Mouse (Mus musculus): ENCODE measurements at regions not wholly inside any gene's neighbourhood (a gene's known extent, or its start where the extent isn't known, plus 50 kb on each side); places are given as distances from the start of the nearest gene placed in this dataset.
"Not testable (repeated sequence)": the region's sequence is repeated elsewhere in the genome, so short reads cannot be mapped to it uniquely, and the experiment has no call there.

DNA sequence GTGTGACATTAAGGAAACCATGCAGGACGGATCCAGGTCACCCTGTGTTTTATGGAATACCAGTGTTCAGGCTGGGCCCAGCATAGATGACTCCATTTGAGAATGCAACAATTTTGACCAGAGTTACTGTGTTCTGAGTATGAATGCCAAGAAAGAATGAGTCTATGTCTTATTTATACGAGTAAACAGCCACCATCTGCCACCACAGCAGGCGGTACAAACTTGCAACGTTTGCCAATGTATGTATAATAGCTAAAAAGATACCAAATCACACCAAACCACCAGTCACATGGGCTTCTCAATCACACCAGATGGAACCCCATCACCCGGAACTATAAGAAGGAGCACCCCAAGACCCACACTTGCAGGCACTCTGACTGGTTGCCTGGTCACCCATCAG lies 192.1 kb downstream of the Glrx3 start:
- intact Hi-C loops (cut with DNase I): no loop called here
- no peak for DNase-seq

DNA sequence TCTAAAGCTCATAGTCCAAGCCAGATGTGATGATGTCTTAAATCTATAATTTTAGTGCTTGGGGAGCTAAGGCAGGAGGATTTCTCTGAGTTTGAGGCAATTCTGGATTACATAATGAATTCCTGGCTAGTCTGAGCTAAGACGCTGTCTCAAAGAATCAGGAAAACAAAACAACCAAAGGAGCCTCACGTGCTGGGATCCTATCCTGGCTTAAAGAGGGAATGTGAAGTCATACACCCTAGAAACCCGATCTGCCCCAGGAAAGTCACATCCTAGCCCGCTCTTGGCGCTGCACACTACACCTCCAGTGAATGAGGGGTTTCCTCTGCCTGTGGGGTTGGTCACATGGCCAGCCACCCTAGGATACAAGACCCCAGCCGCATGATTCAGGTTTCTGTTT lies 211.2 kb downstream of the Glrx3 start:
- no peak for DNase-seq
- intact Hi-C loops (cut with DNase I): no loop called here

DNA sequence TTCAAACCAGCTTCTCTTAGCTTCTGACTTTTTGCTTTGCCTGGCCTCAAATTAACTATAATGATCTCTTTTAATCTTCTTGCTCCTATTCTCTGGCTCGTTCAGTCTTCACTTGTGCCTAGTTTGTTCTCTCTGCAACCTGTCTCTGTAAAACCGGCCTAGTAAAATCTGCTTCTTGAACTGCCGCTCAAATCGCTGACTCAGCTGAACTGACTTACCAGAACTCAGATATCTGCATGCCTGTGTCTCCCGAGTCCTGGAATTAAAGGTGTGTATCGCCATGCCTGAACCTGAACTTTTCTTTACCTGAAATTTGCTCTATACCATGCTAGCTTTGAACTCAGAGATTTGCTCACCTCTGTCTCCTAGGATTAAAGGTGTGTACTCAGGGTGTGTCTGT lies 212.2 kb downstream of the Glrx3 start:
- DNase-seq: no peak
- intact Hi-C loops (cut with DNase I): no loop called here

DNA sequence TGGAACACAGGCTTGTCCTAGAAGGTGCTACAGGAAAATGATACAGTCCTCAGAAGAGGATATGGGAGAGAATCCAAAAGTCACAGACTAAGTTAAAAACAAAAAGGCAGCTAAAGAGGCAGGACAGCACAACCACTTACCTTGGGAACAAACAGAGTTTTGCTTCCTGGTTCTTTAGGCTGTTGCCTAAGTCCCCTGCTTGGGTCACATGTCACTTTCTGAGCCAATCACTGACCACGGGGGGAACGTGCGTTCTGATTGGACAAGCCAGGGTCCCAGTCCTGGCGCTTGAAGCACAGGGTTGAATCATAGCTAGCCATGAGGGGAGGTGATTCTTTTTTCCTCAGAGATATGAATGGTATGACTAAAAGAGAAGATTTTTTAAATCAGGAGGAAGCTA lies 216.4 kb downstream of the Glrx3 start:
- no peak for DNase-seq
- intact Hi-C loops (cut with DNase I): no loop called here

DNA sequence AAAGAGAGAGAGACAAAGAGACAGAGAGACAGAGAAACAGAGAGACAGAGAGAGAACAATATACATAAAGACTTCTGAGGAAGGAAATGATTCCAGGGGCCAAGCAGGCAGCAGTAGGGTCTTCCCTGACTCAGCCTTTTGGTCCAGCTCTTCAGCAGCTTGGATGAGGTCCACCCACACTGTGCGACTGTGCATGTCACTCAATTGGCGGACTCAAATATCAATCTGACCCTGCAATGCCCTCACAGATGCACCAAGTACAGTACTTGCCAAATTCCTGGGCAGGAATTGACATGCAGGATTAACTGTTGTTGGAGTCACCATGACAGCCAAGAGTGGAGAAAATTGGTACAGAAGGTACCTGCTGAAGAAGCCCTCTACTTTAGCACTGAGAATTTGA lies 229.8 kb downstream of the Glrx3 start:
- DNase-seq: no peak
- intact Hi-C loops (cut with DNase I): no loop called here

DNA sequence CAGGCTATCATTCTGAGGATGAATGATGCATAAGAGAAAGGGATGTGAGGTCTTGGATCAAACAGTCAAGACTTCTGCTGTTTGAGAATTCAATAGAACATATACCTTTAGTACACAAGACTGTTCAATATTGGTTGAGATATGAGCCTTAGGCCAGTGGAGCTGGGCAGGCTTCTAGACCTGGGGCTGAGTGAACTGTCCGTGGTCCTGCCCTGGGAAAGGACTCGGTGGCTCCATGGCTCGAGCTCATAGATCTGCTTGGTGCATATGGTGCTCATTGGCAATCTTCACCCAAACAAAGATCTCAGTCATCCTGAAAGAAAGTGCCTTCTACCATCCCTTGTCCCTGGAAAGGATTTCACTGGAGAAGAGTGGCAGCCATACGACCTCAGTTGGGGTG lies 233.7 kb downstream of the Glrx3 start:
- intact Hi-C loops (cut with DNase I): no loop called here
- no peak for DNase-seq

DNA sequence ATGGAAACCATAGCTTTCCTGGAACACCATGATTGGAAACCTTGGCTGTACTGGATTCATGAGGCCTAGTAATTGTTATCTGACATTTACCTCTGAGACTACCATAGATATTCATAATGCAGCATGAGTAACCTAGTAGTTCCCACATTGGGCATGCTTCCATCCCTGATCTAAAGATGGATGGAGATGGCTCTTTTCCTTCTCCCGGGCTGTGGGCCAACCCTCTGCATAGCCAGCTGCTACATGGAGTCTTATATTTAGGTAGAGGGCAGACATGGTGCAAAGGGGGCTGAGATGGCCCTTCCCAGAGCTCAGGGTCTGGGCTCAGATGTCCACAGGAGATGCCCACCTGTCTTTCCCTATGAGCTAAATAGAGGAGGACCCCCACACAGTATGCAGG lies 237.2 kb downstream of the Glrx3 start:
- intact Hi-C loops (cut with DNase I): no loop called here
- no peak for DNase-seq

DNA sequence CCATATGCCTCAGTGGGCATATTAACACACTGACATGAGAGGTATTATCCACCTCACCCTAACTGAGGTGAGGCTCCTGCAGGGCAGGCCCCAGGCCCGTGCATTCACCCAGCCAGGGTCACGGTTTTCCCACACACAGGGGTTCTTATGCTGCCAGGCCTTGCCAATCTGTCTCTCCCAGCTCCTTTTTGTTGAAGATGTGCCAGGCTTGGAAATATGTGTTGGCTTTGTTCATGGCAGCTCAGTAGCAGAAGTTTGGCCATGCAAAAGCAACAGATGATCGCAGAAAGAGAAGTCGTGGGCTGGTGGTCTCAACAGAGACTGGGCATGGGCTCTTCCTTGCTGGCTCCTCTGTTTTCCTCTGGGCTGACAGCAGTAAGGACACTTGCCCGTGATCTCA lies 238.0 kb downstream of the Glrx3 start:
- intact Hi-C loops (cut with DNase I): no loop called here
- DNase-seq: no peak

DNA sequence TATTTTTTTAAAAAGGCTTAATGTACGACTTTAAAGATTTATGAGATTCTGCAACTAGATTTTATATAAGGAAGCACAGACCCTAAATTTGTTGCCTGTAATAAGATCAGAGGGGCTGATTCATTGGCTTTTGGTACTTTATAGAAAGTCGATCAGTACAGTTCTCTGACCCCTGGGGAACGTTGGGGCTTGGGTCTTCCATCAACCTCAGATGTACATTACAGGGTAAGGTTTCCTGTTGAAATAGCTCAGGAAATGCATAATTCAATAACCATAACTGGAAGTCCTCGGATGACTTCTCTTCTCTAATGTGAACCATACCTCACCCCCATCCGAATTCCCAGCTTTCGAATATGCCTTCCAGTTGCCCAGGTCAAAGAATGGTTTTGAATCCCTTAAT lies 247.4 kb downstream of the Glrx3 start:
- intact Hi-C loops (cut with DNase I): no loop called here
- DNase-seq: no peak

DNA sequence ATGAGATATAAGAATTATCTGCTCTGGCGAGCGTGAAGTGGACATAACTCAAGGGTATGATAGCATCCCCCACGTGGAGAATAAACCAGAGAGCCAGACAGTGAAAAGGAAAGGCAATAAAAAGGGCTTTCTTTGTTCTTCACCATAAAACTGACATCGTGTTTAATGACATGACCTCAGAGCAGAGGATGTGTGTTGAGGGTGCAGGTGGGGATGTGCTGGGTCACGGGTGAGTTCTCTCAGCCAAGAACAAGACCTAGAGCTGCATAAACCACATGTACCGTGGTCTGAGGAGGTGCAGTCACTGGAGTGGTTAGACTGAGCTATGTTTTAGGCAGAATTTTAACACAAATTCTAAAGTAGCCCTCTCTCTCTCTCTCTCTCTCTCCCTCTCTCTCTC lies 247.9 kb downstream of the Glrx3 start:
- intact Hi-C loops (cut with DNase I): no loop called here

DNA sequence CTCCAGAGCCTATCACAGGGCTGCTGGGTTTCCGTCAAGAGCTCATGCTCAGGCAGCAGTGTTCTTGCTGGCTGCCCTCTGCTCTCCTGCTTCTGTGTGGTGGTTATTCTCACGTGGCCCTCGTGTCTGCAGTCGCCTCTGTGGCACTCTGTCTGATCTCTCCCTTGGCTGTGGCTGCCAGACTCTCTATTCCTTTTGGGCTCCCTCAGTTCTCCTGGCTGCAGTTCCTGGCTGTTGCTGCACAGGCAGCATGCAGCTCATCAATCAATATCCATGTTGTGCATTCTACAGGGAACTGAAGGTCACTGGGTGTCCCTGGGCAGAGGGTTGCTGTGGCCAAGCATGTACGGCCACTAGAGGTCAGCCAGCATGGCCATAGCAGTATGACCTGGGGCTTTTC lies 259.4 kb downstream of the Glrx3 start:
- no peak for DNase-seq
- intact Hi-C loops (cut with DNase I): no loop called here

More for the DNA sequence above, 247.9 kb downstream of the Glrx3 start:
- DNase-seq: no peak

DNA sequence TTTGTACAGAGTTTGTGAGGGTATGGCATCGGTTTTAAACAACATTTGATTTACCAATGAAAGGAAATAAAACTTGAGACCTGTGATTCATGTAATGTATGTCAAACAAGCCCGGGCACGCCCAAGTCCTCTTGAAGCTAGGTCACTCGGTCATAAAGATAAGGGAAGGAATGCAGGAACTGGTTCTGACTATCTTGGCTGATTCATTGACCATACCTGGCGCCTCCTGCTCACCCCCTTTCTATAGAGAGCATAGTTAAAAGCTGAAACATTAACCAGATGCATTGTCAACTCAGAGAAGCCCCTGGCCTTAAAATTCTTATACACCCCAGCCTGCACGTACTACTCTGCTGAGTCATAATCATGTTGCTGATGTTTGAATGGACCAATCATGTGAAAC lies 261.1 kb downstream of the Glrx3 start:
- DNase-seq; intact Hi-C loops (cut with DNase I): not testable (repeated sequence)

DNA sequence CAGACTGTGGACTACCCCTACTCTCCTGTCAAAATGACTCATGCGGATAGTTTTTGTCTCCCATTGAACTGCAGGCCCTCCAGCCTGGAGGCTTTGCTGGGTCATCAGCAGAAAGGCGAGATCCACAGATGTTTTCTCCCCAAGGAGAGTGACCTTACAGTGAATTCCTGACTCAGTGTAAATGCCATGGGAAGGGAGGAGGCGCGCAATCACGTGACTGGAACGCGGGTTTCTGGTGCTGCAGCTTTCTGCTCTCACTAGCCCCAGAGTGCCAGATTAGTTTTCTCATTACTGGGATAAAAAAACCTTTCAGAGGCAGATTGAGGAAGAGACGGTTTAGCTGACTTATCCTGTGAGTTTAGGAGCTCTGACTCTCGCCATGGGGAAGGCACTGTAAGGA lies 275.4 kb downstream of the Glrx3 start:
- no peak for DNase-seq
- intact Hi-C loops (cut with DNase I): no loop called here

DNA sequence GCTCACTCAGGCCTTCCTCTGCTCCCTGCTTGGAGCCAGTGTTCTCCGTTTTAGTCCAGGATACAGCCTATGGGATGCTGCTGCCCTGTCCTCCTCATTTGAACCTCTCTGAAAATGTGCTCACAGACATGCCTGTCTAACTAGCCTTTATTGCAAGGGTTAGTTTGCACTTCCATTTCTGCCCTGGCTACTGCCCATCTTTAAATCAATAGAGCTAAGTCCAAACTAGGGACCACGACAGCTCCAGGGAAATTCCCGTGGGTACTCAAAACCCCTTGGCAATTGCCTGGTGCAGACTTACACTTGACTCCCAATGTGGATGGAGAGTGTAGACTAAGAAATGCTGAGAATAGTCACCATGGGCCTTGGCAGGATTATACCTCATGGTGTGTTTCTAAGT lies 276.4 kb downstream of the Glrx3 start:
- DNase-seq: no peak
- intact Hi-C loops (cut with DNase I): no loop called here

DNA sequence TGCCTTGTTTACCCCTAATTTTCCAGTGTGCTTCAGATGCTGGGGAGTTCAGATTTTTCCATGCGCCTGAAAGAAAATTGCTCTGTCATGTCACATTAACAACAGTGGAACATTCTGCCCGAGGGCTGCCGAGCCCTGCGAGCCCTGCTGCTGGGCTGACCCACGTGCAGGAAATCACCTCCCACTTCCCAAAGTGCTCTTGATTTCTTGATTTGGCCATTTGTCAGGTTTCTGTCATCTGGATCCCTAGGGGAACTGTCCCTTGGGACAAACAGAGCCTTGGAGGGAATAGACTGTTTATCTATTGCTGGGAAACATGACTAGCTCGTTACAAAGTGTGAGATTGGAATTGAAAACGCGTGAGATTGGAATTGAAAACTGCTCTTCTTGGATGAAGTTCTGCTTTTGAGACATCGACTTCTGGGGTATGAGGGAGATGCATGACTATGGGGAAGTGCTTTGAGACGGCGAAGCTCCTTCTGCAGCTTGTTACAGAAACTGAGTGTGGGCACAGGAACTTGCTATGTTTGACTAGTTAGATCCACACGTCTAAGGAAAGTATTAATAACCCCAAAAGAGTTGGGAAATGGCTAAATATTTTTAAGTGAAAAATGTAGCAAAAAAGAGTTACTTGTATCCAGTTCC lies 277.0 kb downstream of the Glrx3 start:
- DNase-seq: peak; percentile 44 to 62

DNA sequence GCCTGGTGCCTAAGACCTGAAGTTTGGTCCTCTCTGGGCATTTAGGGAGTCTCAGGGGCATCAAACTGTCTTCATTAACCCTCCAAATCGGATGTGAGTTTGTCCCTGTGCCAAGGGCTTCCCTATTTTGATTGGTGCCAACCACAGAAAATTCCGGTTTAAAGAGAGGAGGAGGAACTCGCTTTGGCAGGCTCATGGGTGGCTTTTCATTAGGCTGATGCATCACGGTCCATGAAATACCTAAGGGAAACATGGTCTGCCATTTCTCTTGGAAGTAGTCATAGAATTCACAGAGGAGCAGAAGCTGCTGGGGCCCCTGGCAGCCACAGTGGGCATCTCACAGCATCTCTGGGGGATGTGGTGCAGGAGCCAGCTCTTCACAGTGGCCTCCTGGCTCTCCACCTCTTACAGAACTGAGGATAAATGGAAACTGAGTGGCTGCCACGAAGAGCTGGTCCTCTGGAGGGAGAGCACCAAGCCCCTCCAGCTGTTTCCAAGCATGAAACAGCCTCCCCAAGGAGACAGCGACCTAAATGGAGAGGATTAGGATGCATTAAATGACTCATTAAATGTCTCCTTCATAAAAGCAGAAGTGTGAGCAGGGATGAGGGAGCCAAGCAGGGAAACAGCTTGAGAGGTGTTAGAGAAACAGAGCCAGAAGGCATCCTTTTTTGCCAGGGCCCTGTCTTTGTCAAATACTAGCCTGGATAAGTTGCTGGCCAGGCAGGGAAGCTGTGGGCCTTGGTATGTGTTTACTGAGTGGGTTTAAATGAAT lies 277.9 kb downstream of the Glrx3 start:
- intact Hi-C loops (cut with DNase I): no loop called here
- no peak for DNase-seq

More for the DNA sequence above, 277.0 kb downstream of the Glrx3 start:
- intact Hi-C loops (cut with DNase I): no loop called here

DNA sequence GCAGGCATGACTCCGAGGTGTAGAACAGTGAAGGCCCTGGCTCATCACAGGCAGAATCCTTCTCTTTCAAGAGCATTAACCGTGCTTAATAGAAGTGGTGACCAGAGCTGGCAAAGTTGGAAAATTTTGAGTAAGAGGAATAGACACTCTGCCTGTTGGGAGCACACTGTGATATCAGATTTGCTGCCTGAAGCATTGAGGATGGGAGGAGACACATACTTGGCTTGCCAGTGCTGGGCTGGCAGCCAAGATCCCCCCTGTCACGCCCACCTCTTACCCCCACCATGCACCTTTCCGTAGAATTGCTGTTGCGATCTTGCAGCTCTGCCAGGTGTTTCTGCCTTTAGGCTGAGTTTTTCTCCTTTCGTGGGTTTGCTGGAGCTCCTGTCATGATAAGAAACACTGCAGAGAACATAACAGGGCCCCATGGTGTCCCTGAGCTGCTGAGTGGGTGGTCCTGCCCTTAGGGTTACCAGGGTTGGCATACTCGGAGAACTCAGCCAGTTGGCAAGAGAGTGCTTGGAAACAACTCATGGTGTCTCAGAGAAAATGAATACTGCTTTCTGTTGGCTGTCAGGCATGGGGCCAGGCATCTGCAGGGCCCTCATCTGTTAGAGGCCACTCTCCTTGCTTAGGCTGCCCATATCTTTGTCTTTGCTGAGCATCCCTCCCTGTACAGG lies 286.1 kb downstream of the Glrx3 start:
- intact Hi-C loops (cut with DNase I): no loop called here
- DNase-seq: no peak

DNA sequence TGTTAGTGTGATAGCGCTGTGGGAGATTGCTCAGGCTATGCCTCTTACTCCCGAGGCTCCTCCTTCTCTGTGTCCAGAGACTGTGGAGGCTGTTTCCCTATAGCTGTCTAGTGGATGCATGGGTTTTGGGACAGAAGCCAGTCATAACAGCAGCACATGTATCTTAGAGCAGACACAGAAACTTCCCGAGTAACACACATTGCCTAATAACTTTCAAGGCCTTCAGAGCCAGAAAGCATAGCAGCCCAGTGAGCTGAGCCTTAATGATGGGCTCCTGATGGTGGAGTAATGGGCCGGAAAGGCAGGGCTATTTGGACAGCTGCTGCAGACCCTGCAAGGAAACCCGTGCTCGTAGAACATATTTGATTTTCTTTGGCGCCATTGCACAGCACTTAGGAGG lies 288.6 kb downstream of the Glrx3 start:
- no peak for DNase-seq
- intact Hi-C loops (cut with DNase I): no loop called here

DNA sequence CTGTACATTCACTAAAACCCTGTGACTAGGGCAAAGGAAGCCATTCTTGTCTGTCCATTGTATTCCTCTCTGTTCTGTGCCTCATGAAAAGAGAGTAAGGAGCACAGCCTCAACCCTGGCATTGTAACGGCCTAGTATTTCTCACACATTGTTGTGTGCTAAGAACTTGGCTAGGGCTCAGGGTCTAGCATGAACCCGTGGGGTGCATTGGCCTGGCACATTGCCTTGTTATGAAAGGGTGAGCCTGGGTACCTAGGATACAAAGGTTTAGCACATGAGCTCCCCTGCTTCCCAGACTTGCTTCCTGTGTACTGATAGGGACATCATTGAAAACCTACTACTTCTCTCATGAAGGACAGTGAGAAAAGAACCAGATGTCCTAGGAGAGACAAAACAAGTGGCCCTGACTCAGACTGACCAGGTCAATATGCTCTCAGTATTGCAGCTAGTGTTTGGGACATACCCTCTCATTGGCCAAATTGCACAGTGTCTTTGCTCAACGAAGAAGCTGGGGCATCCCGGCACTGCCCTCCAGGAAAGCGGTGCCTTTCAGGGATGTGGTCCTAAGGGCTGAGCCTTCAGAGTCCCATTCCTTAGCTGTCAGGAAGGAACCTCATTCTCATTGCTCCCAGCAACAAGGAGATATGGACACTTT lies 298.6 kb downstream of the Glrx3 start:
- intact Hi-C loops (cut with DNase I): no loop called here
- DNase-seq: no peak

DNA sequence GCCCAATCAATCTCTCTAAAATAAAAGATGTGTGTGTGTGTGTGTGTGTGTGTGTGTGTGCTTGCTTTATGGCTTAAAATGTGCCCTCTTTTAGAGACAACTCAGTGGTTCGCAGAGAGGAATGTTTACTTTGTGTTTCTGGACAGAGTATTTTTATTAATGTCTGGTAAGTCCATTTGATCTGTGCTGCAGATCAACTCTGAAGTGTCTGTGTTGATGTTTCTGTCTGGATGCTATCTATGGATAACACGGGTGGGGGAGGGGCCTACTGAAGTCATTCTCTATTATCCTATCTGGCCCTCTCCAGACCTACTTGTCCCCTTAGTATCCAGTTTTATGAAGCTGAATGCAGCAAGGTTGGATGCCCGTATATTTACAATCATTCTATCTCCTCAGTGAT lies 304.3 kb downstream of the Glrx3 start:
- intact Hi-C loops (cut with DNase I): no loop called here
- no peak for DNase-seq

DNA sequence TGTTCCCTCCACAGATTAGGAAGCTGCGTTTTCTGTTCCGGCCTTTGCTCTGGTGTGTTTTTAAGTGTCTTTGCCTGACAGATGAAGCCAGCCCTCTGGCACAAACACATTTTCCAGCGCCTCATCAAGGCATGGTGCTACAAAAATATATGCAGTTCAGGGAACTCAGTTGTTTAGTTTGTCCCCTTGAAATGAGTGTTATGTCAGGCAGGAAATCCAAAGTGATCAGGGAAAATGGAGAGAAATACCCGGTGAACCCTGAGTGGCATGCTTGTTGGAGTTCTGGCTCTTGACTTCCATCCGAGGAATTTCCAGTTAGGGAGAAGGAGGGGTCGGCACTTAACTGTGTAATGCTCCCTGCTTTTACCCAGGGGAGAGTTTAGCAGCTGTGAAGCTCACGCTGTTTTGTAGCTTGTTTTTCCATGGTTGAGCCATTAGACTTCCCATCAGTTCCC lies 304.9 kb downstream of the Glrx3 start:
- peak in 1 of 2 experiments; percentile 10 for DNase-seq

More for the DNA sequence above, 304.9 kb downstream of the Glrx3 start:
- intact Hi-C loops (cut with DNase I): no loop called here
